Mouse (Mus musculus) liver, postnatal 0 days (tissue): ENCODE data around the gene Dmrta1. TPM values are rescaled to one million over a fixed set of nuclear protein-coding genes. Genes with fewer than 3 reads are reported as not detected.
"Not testable (repeated sequence)": the region's sequence is repeated elsewhere in the genome, so short reads cannot be mapped to it uniquely, and the experiment has no call there.

Experiments
- ATAC-seq: fragments of 200-750 bp; cut with Nextera tagmentation; 2 replicates; pipeline ENCODE4 v1.8.0; 2017; ENCODE audit warnings: mild to moderate bottlenecking, moderate library complexity
- DNase-seq: peaks from one replicate; pipeline ENCODE4 v3.0.0-alpha.2; 2016
- H3K27ac ChIP-seq: fragments of 300-500 bp; sonication (generic); 2 replicates; pipeline ENCODE4 v1.5.1; 2014; ENCODE audit warnings: antibody characterized with exemption, moderate library complexity, mild to moderate bottlenecking, low read depth
- H3K27me3 ChIP-seq: fragments of 300-500 bp; sonication (generic); 2 replicates; pipeline ENCODE4 v1.6.1; 2014; ENCODE audit warnings: low read length, control low read depth, mixed read lengths; ENCODE audit not compliant: insufficient read depth
- H3K36me3 ChIP-seq: fragments of 300-500 bp; sonication (generic); replicated peaks from 2 replicates; pipeline ENCODE4 v1.6.1; 2014; ENCODE audit warnings: mild to moderate bottlenecking, control low read depth, low read length, moderate library complexity, mixed read lengths; ENCODE audit not compliant: insufficient read depth
- H3K4me1 ChIP-seq: fragments of 300-500 bp; sonication (generic); 2 replicates; pipeline ENCODE4 v1.6.1; 2014; ENCODE audit warnings: antibody characterized with exemption, mild to moderate bottlenecking, control low read depth; ENCODE audit not compliant: insufficient read depth
- H3K4me2 ChIP-seq: fragments of 300-500 bp; sonication (generic); 2 replicates; pipeline ENCODE4 v1.6.1; 2014; ENCODE audit warnings: low read depth, mild to moderate bottlenecking, low read length, moderate library complexity, mixed read lengths
- H3K4me3 ChIP-seq: fragments of 300-500 bp; sonication (generic); 2 replicates; pipeline ENCODE4 v1.5.1; 2014; ENCODE audit warnings: low read depth, low read length
- H3K9ac ChIP-seq: fragments of 300-500 bp; sonication (generic); replicated peaks from 2 replicates; pipeline ENCODE4 v1.6.1; 2014; ENCODE audit warnings: mild to moderate bottlenecking, moderate library complexity
- H3K9me3 ChIP-seq: fragments of 300-500 bp; sonication (generic); 2 replicates; pipeline ENCODE4 v1.6.1; 2016; ENCODE audit warnings: mild to moderate bottlenecking, control low read depth, low read length, mixed read lengths
- CTCF ChIP-seq: sonication (generic); IDR thresholded peaks from 2 replicates; pipeline ENCODE4 v1.5.1; 2016; ENCODE audit warnings: antibody characterized with exemption, low read depth
- EP300 ChIP-seq: IDR thresholded peaks from 2 replicates; pipeline ENCODE4 v1.6.1; 2016; ENCODE audit warnings: antibody characterized with exemption, low read depth, mild to moderate bottlenecking
- WGBS: fragments of 180-500 bp; shearing (Covaris S2); extraction: QIAGEN DNeasy Blood & Tissue Kit; methylation state at CpG from one replicate; pipeline ENCODE4 v1.1.7; 2014; ENCODE audit not compliant: insufficient replicate concordance; 5-methylcytosine and 5-hydroxymethylcytosine counted together
- polyA plus RNA-seq: library from polyadenylated mRNA; unstranded; fragments of >200 nt; fragmentation: Nextera tagmentation; extraction: Ambion mirVana; gene quantifications from 2 replicates; pipeline ENCODE4 v1.2.1, GENCODE M21; 2015

Gene Dmrta1
- polyA plus RNA-seq, 1 experiment from 2014 or later: not detected

DNA sequence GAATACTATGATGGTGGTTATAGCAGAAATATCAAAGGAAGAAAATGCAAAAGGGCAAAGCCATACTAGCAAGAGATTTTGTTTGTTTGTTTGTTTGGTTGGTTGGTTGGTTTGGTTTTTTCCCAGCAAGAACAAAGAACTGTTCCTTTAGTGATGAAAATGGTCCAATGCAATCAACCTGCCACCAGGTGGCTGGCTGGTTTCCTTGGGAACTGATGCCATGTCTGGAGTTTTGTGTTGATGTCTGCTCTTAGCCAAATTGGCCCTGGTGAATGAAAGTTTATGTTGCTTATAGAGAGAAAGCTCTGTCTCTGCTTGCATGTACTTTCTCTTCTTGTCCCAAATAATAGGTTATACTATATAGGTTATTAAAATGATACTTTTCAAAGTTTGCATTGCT is 18.7 kb downstream of the Dmrta1 start:
- no peaks in the 10 kb centered on the region for H3K9me3 ChIP-seq
- H3K27ac ChIP-seq: no peak overlapping the region
- DNase-seq (no peak), ATAC-seq (no peak)
- no peak overlapping the region for H3K4me3 ChIP-seq
- TF ChIP-seq EP300 (no peak), CTCF (no peak)
- H3K9ac ChIP-seq: no peak overlapping the region
- H3K4me1 ChIP-seq: no peaks in the 10 kb centered on the region
- no peaks in the 10 kb centered on the region for H3K27me3 ChIP-seq
- no peaks in the 10 kb centered on the region for H3K36me3 ChIP-seq
- H3K4me2 ChIP-seq: no peak overlapping the region

GRCm38 (mm10) chr4:89723526-89724190 is 44.4 kb downstream of the Dmrta1 start:
- H3K9me3 ChIP-seq, H3K27ac ChIP-seq, H3K4me1 ChIP-seq, DNase-seq, ATAC-seq, H3K4me3 ChIP-seq, H3K4me2 ChIP-seq, H3K36me3 ChIP-seq, H3K27me3 ChIP-seq, H3K9ac ChIP-seq: not testable (repeated sequence)
- WGBS: 58% methylated on average over 1 of the region's 1 CpGs
